Mouse (Mus musculus) kidney, adult 2 months (tissue): ENCODE results near the gene Hs1bp3.

Source experiments
- CTCF ChIP-seq: fragments of 200-500 bp; conservative IDR thresholded peaks from 2 replicates; pipeline ENCODE4 v1.5.1; 2011; ENCODE audit warnings: low read depth, mild to moderate bottlenecking, control low read depth, low read length, moderate library complexity, mixed read lengths; ENCODE audit not compliant: insufficient read depth, insufficient read length
- POLR2A ChIP-seq: fragments of 200-500 bp; IDR thresholded peaks from one replicate; pipeline ENCODE4 v1.6.1; 2011; ENCODE audit warnings: low read depth, low read length, control low read depth

DNA sequence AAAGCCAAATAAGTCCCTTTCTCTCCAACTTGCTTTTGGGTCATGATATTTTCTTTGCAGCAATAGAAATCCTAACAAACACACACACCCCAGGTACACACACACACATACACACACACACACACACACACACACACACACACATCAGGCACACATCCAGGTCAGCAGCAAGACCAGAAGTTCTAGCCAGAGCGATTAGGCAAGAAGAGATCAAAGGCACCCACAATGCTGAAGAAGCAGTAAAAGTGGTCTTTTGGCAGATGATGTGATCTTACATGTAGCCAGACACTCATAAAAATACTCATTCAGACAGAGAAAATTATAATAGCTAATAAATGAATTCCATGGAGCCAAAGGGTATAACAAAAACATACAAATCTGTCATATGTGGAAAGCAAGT lies 41.0 kb downstream of the Hs1bp3 start:
- TF ChIP-seq CTCF: no peak
- no peak for TF ChIP-seq POLR2A
